Mouse (Mus musculus) lung, embryonic 15.5 days (tissue): ENCODE measurements around the gene Magea1. TPM values are rescaled to one million over a fixed set of nuclear protein-coding genes. Genes with fewer than 3 reads are reported as not detected.
"Not testable (repeated sequence)": the region's sequence is repeated elsewhere in the genome, so short reads cannot be mapped to it uniquely, and the experiment has no call there.

Experiments used
- ATAC-seq: fragments of 200-750 bp; cut with Nextera tagmentation; 2 replicates; pipeline ENCODE4 v1.8.0; 2017; ENCODE audit warnings: moderate number of reproducible peaks, borderline replicate concordance; ENCODE audit not compliant: low FRiP score, low TSS enrichment; ENCODE audit errors: extremely low read depth
- H3K27ac ChIP-seq: fragments of 300-500 bp; sonication (generic); 2 replicates; pipeline ENCODE4 v1.5.1; 2015; ENCODE audit warnings: moderate library complexity, mild to moderate bottlenecking, inconsistent platforms
- H3K27me3 ChIP-seq: fragments of 300-500 bp; sonication (generic); 2 replicates; pipeline ENCODE4 v1.6.1; 2015; ENCODE audit warnings: inconsistent platforms
- H3K36me3 ChIP-seq: fragments of 300-500 bp; sonication (generic); 2 replicates; pipeline ENCODE4 v1.6.1; 2015; ENCODE audit warnings: inconsistent platforms
- H3K4me1 ChIP-seq: fragments of 300-500 bp; sonication (generic); 2 replicates; pipeline ENCODE4 v1.6.1; 2015; ENCODE audit warnings: inconsistent platforms
- H3K4me2 ChIP-seq: fragments of 300-500 bp; sonication (generic); 2 replicates; pipeline ENCODE4 v1.6.1; 2015; ENCODE audit warnings: inconsistent platforms, mild to moderate bottlenecking, moderate library complexity
- H3K4me3 ChIP-seq: fragments of 300-500 bp; sonication (generic); 2 replicates; pipeline ENCODE4 v1.5.1; 2015; ENCODE audit warnings: mild to moderate bottlenecking, inconsistent platforms
- H3K9ac ChIP-seq: fragments of 300-500 bp; sonication (generic); 2 replicates; pipeline ENCODE4 v1.6.1; 2015; ENCODE audit warnings: inconsistent platforms
- H3K9me3 ChIP-seq: fragments of 300-500 bp; sonication (generic); 2 replicates; pipeline ENCODE4 v1.6.1; 2016; ENCODE audit warnings: inconsistent platforms
- WGBS: fragments of 180-500 bp; shearing (Covaris S2); methylation state at CpG from one replicate; pipeline ENCODE4 v1.1.7; 2015; 5-methylcytosine and 5-hydroxymethylcytosine counted together
- polyA plus RNA-seq: library from polyadenylated mRNA; unstranded; fragments of >200 nt; fragmentation: Nextera tagmentation; extraction: Ambion mirVana; gene quantifications from 2 replicates; pipeline ENCODE4 v1.2.1, GENCODE M21; 2015

Magea1 gene
- not detected in 2 replicates for polyA plus RNA-seq

DNA sequence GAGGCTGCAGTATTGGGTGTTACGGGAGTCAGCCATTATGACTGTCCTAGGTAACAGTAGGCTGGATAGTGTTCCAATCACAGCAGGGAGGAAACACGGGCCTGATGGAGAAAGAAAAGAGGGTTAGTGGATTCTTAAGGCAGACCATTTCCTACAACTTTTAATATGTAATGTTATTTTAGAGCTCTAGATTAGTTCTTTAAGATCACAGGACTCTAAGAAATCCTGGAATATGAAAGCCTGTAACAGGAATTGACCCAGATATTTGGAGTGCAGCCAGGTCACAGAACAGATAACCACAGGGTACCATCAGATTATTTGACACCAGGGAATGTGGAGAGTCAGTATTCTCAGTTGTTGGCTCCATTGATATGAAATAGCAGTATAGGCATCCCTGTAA lies at the start of gene Magea1:
Magea1 (minus strand) TSS at position 101 of the 400 bp plus-strand sequence.
- not testable (repeated sequence) for H3K36me3 ChIP-seq, H3K9ac ChIP-seq, H3K4me1 ChIP-seq, H3K9me3 ChIP-seq, H3K27ac ChIP-seq, H3K27me3 ChIP-seq, H3K4me3 ChIP-seq, ATAC-seq, H3K4me2 ChIP-seq
- WGBS = no CpG with 5 or more reads among the region's 2 CpGs

DNA sequence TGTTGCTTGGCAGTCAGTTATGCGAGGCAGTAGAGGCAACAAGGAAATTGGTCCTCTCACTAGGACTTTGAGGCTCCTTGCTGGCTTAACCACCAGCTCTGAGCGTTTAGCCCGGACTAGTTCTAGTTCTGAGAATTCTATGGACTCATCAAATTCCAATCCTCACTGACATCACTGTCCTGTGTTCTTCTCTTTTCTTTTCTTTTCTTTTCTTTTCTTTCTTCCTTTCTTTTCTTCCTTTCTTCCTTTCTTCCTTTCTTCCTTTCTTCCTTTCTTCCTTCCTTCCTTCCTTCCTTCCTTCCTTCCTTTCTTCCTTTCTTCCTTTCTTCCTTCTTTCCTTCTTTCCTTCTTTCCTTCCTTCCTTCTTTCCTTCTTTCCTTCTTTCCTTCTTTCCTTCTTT lies 38.7 kb upstream of the Magea1 start, which contains the start of gene Cldn34b2:
Cldn34b2 (minus strand) TSS at position 101 of the 400 bp plus-strand sequence.
- H3K27me3 ChIP-seq, H3K9ac ChIP-seq, ATAC-seq, H3K4me3 ChIP-seq, H3K36me3 ChIP-seq, H3K9me3 ChIP-seq, H3K4me2 ChIP-seq, H3K4me1 ChIP-seq, H3K27ac ChIP-seq: not testable (repeated sequence)
- WGBS = 71% methylated on average over 3 of the region's 3 CpGs

DNA sequence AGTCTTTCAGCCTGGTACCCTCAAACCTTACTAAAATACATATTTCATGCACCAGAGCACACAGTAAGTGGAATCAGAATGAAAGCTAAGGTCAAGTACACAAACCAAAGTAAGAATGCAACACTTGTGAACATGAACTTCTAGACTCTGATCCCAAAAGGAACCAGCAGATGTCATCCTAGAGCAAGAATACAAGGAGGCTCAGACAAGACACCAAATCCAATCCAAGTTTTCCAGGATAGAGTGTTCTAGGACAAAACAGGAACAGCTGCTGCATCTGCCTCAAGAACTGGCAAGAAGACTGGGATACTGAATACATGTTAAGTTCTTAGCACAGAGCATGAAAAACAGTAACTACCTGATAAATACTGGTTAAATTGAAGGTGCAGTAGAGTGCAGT lies 8.4 kb upstream of the Magea1 start:
- ATAC-seq = no peak
- Histone ChIP-seq H3K27me3 (no peaks in the 10 kb centered on the region), H3K4me3 (no peak overlapping the region), H3K9ac (no peak overlapping the region), H3K36me3 (no peaks in the 10 kb centered on the region), H3K4me1 (no peaks in the 10 kb centered on the region), H3K4me2 (no peak overlapping the region), H3K9me3 (no peaks in the 10 kb centered on the region), H3K27ac (no peak overlapping the region)

DNA sequence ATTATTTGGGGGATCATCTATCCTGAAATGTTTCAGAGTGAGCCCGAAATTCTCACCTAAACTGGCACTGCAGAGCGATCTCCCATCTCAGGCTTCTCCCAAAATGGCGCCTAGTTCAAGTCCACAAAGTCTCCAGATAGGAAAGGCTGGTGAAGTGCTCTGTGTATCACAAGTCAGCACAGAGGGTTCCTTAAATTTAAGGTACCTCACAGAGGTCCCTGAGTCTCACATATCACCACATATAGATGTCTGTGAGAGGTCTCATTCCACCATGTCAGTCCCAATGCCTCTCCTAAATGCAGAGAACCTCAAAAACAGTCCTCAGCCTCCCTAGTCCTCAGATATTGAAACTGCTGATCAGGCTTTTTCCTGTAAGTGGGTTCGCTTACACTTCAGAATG lies 4.0 kb upstream of the Magea1 start, which contains the start of gene Magea2:
Magea2 (minus strand) TSS at position 101 of the 400 bp plus-strand sequence.
- not testable (repeated sequence) for H3K9me3 ChIP-seq
- WGBS = 80% methylated on average over 3 of the region's 4 CpGs

DNA sequence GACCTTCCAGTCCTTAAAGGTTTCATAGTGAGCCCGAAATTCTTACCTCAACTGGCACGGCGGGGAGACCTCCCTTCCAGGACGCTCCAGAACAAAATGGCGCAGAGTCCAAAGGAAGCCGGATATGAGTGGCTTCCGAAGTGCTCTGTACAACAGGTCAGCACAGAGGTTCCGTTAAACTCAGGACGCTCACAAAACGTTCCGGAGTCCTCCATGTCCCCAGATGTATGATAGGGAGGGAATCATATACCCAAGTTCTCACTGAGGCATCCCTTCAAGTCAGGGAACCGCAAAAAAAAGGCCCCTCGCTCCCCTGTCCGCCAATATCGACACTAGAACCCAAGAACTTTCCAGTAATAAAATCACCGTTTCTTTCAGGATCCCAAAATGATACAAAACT lies 26.5 kb downstream of the Magea1 start, which contains the start of gene Magea5:
Magea5 (minus strand) TSS at position 101 of the 400 bp plus-strand sequence.
- not testable (repeated sequence) for H3K27ac ChIP-seq

More for the DNA sequence above, 4.0 kb upstream of the Magea1 start, which contains the start of gene Magea2:
- not testable (repeated sequence) for H3K4me2 ChIP-seq, H3K9ac ChIP-seq, H3K27me3 ChIP-seq, ATAC-seq, H3K4me1 ChIP-seq, H3K27ac ChIP-seq, H3K36me3 ChIP-seq, H3K4me3 ChIP-seq

More for the DNA sequence above, 26.5 kb downstream of the Magea1 start, which contains the start of gene Magea5:
- H3K4me2 ChIP-seq, H3K9ac ChIP-seq, H3K36me3 ChIP-seq, H3K4me1 ChIP-seq, H3K27me3 ChIP-seq, H3K4me3 ChIP-seq, ATAC-seq, H3K9me3 ChIP-seq: not testable (repeated sequence)
- 89% methylated on average over 15 of the region's 16 CpGs for WGBS

Other genes starting within 250 kb of the Magea1 start
- not detected in 2 replicates for gene Cldn34b1, start 199.5 kb downstream of the Magea1 start, polyA plus RNA-seq
- gene Magea6, start 153.8 kb downstream of the Magea1 start, polyA plus RNA-seq = not detected in 2 replicates
- not detected in 2 replicates for gene Magea3, start 140.3 kb downstream of the Magea1 start, polyA plus RNA-seq
- gene Magea8, start 93.9 kb downstream of the Magea1 start, polyA plus RNA-seq = not detected in 2 replicates
- gene Magea5, start 26.6 kb downstream of the Magea1 start, polyA plus RNA-seq = not detected in 2 replicates
- not detected in 2 replicates for gene Magea2, start 3.9 kb upstream of the Magea1 start, polyA plus RNA-seq
- not detected in 2 replicates for gene Cldn34b2, start 38.6 kb upstream of the Magea1 start, polyA plus RNA-seq
- 139 and 145 TPM in 2 replicates for gene Sat1, start 126.7 kb upstream of the Magea1 start, polyA plus RNA-seq
- gene Acot9, start 172.7 kb upstream of the Magea1 start, polyA plus RNA-seq = 49.5 and 52.1 TPM in 2 replicates